Comparison of ENCODE assay signal across 8 mouse cellular contexts in genomic region chr9:106345167-106345566, GRCm38 (mm10). TPM values are rescaled to one million over a fixed set of nuclear protein-coding genes. Genes with fewer than 3 reads are reported as not detected.
DNase-seq lines count a peak whose midpoint lies in the region; ATAC-seq lines count a peak whose summit lies in the region.

No protein-coding gene starts in this region.

- peak overlapping the region; percentile 74 for H3K9ac ChIP-seq in heart, embryonic 13.5 days
- peak overlapping the region; percentile 35 for H3K9ac ChIP-seq in limb, embryonic 13.5 days
- H3K9ac ChIP-seq in forebrain, embryonic 15.5 days (replicated peaks) = no peak overlapping the region

- H3K4me3 ChIP-seq in heart, embryonic 13.5 days = no peak overlapping the region
- no peak overlapping the region for H3K4me3 ChIP-seq in limb, embryonic 13.5 days
- no peak overlapping the region for H3K4me3 ChIP-seq in forebrain, embryonic 15.5 days

- no peaks in the 10 kb centered on the region for H3K9me3 ChIP-seq in heart, embryonic 13.5 days
- no peaks in the 10 kb centered on the region for H3K9me3 ChIP-seq in limb, embryonic 13.5 days
- no peaks in the 10 kb centered on the region for H3K9me3 ChIP-seq in forebrain, embryonic 15.5 days

- no peaks in the 10 kb centered on the region for H3K27me3 ChIP-seq in heart, embryonic 13.5 days (replicated peaks)
- H3K27me3 ChIP-seq in limb, embryonic 13.5 days = no peaks in the 10 kb centered on the region
- no peaks in the 10 kb centered on the region for H3K27me3 ChIP-seq in forebrain, embryonic 15.5 days

- 25% methylated on average over 6 of the region's 6 CpGs for WGBS in heart, embryonic 13.5 days
- 52% methylated on average over 6 of the region's 6 CpGs for WGBS in limb, embryonic 13.5 days
- WGBS in forebrain, embryonic 15.5 days = 18% methylated on average over 6 of the region's 6 CpGs

- peak; percentile 58 to 76 for DNase-seq in right cerebral cortex, adult 2 months (ENCODE audit: low spot score in 2 of 2)
- no peak for DNase-seq in right cerebral cortex, postnatal 10 days (ENCODE audit: low spot score in 2 of 2)
- DNase-seq in cerebellum, postnatal 14 days = peak; percentile 41 to 57
- DNase-seq in retina, postnatal 7 days (ENCODE audit: low read depth, low spot score) = peak; percentile 52
- no peak for DNase-seq in spleen, postnatal 36 days (ENCODE audit: low spot score in 2 of 2)

- H3K4me2 ChIP-seq in heart, embryonic 13.5 days = peak overlapping the region; percentile 22
- no peak overlapping the region for H3K4me2 ChIP-seq in limb, embryonic 13.5 days (replicated peaks)
- H3K4me2 ChIP-seq in forebrain, embryonic 15.5 days (replicated peaks) = no peak overlapping the region

- H3K36me3 ChIP-seq in heart, embryonic 13.5 days = no peaks in the 10 kb centered on the region
- no peaks in the 10 kb centered on the region for H3K36me3 ChIP-seq in limb, embryonic 13.5 days
- H3K36me3 ChIP-seq in forebrain, embryonic 15.5 days = no peaks in the 10 kb centered on the region

- peak overlapping the region; percentile 74 for H3K27ac ChIP-seq in heart, embryonic 13.5 days (replicated peaks)
- peak overlapping the region; percentile 76 for H3K27ac ChIP-seq in limb, embryonic 13.5 days
- no peak overlapping the region for H3K27ac ChIP-seq in forebrain, embryonic 15.5 days (replicated peaks)

- peaks cover 36% of the 10 kb centered on the region for H3K4me1 ChIP-seq in heart, embryonic 13.5 days
- peaks cover 92% of the 10 kb centered on the region for H3K4me1 ChIP-seq in limb, embryonic 13.5 days
- H3K4me1 ChIP-seq in forebrain, embryonic 15.5 days = peaks cover 9% of the 10 kb centered on the region

- 0 out of 2 replicates have a peak, but pooled peaks have one; percentile 47 for ATAC-seq in heart, embryonic 13.5 days (ENCODE audit: extremely low read depth, insufficient number of reproducible peaks, low FRiP score, low TSS enrichment)
- ATAC-seq in limb, embryonic 13.5 days (ENCODE audit: low FRiP score, low read depth) = no peak
- ATAC-seq in forebrain, embryonic 15.5 days (replicated peaks) = no peak

RNA-seq across cellular contexts. Expression of gene Dusp7, which starts 23.3 kb away (rescaled TPM):
- 8.6 and 10.4 TPM in 2 replicates for polyA plus RNA-seq in heart, embryonic 13.5 days (2015; fragmentation: Nextera tagmentation; extraction: Ambion mirVana)
- 40.5 and 41.1 TPM in 2 replicates for polyA plus RNA-seq in limb, embryonic 13.5 days (2015; fragmentation: Nextera tagmentation; extraction: Ambion mirVana)
- 9.2 and 10.4 TPM in 2 replicates for polyA plus RNA-seq in forebrain, embryonic 15.5 days (2015; fragmentation: Nextera tagmentation; extraction: Ambion mirVana)

Comparison
In these comparisons a context has a peak if more than half of its experiments do, and no peak if none do; other contexts are left out.
1. DNase-seq: peak in right cerebral cortex, adult 2 months (2 of 2), cerebellum, postnatal 14 days (2 of 2) and retina, postnatal 7 days (single experiment); none in right cerebral cortex, postnatal 10 days (0 of 2) and spleen, postnatal 36 days (0 of 2).